Mouse (Mus musculus): Measurements from ENCODE around the gene Eri2. TPM values are rescaled to one million over a fixed set of nuclear protein-coding genes. Genes with fewer than 3 reads are reported as not detected.
A peak's percentile ranks its signal among the peaks of the same experiment; 100 is the strongest.

Gene Eri2
- polyA plus RNA-seq (2012; ENCODE audit: insufficient read depth, low replicate concordance): 0.10 and 1.1 TPM in 2 replicates

- Histone ChIP-seq H3K9me3 (no peaks in the 10 kb centered on the region), H3K4me3 (replicated peaks) (peak within 1 kb of the TSS; percentile 96), H3K4me1 (peaks cover 14% of the 10 kb centered on the region), H3K36me3 (replicated peaks; ENCODE audit: low read length) (peaks cover 15% of the 10 kb centered on the region), H3K27me3 (replicated peaks) (no peaks in the 10 kb centered on the region)
- TF ChIP-seq GATA1 (IDR thresholded peaks at IDR 0.05; ENCODE audit: borderline replicate concordance, low read length): no peak
- TF ChIP-seq FLI1 (IDR thresholded peaks at IDR 0.05; ENCODE audit: low read length): peak; percentile 99; the same call in 1 of the 2 replicates
These were observed at the start of gene Eri2, which contains the start of gene Rexo5 for GRCm38 (mm10) chr7:119793586-119794250. TSS of gene Eri2 (minus strand) at chr7:119794058. TSS of gene Rexo5 (plus strand) at chr7:119794006.

GRCm38 (mm10) chr7:119841820-119842449, 48.1 kb upstream of the Eri2 start:
- Histone ChIP-seq H3K27me3 (replicated peaks) (no peaks in the 10 kb centered on the region), H3K9me3 (no peaks in the 10 kb centered on the region), H3K4me1 (no peaks in the 10 kb centered on the region), H3K36me3 (replicated peaks; ENCODE audit: low read length) (peaks cover 52% of the 10 kb centered on the region), H3K4me3 (replicated peaks) (no peak overlapping the region)
- TF ChIP-seq FLI1 (IDR thresholded peaks at IDR 0.05; ENCODE audit: low read length) (no peak), GATA1 (IDR thresholded peaks at IDR 0.05; ENCODE audit: borderline replicate concordance, low read length) (no peak)

- Histone ChIP-seq H3K4me3 (replicated peaks) (no peak overlapping the region), H3K27me3 (replicated peaks) (no peaks in the 10 kb centered on the region), H3K9me3 (no peaks in the 10 kb centered on the region), H3K36me3 (replicated peaks; ENCODE audit: low read length) (peaks cover 40% of the 10 kb centered on the region), H3K4me1 (no peaks in the 10 kb centered on the region; the same call in 1 of the 2 replicates)
- TF ChIP-seq FLI1 (IDR thresholded peaks at IDR 0.05; ENCODE audit: low read length) (no peak), GATA1 (IDR thresholded peaks at IDR 0.05; ENCODE audit: borderline replicate concordance, low read length) (no peak)
These were observed 42.3 kb upstream of the Eri2 start for GRCm38 (mm10) chr7:119835996-119836777.

GRCm38 (mm10) chr7:119835371-119835770, 41.5 kb upstream of the Eri2 start:
- TF ChIP-seq FLI1 (IDR thresholded peaks at IDR 0.05; ENCODE audit: low read length) (no peak), GATA1 (IDR thresholded peaks at IDR 0.05; ENCODE audit: borderline replicate concordance, low read length) (no peak)
- no peaks in the 10 kb centered on the region for H3K9me3 ChIP-seq
- no peaks in the 10 kb centered on the region; the same call in 1 of the 2 replicates for H3K4me1 ChIP-seq
- peaks cover 45% of the 10 kb centered on the region for H3K36me3 ChIP-seq (replicated peaks; ENCODE audit: low read length)
- H3K27me3 ChIP-seq (replicated peaks): no peaks in the 10 kb centered on the region
- H3K4me3 ChIP-seq (replicated peaks): no peak overlapping the region

- H3K36me3 ChIP-seq (replicated peaks; ENCODE audit: low read length): peaks cover 84% of the 10 kb centered on the region
- no peak overlapping the region for H3K4me3 ChIP-seq (replicated peaks)
- no peaks in the 10 kb centered on the region; the same call in 1 of the 2 replicates for H3K4me1 ChIP-seq
- H3K9me3 ChIP-seq: no peaks in the 10 kb centered on the region
- H3K27me3 ChIP-seq (replicated peaks): no peaks in the 10 kb centered on the region
- no peak for TF ChIP-seq GATA1 (IDR thresholded peaks at IDR 0.05; ENCODE audit: borderline replicate concordance, low read length)
- no peak for TF ChIP-seq FLI1 (IDR thresholded peaks at IDR 0.05; ENCODE audit: low read length)
These were observed 14.9 kb upstream of the Eri2 start for GRCm38 (mm10) chr7:119808723-119809122.

GRCm38 (mm10) chr7:119807396-119807795, 13.5 kb upstream of the Eri2 start:
- H3K4me1 ChIP-seq: no peaks in the 10 kb centered on the region; the same call in 1 of the 2 replicates
- H3K9me3 ChIP-seq: no peaks in the 10 kb centered on the region
- H3K27me3 ChIP-seq (replicated peaks): no peaks in the 10 kb centered on the region
- no peak overlapping the region for H3K4me3 ChIP-seq (replicated peaks)
- no peak for TF ChIP-seq FLI1 (IDR thresholded peaks at IDR 0.05; ENCODE audit: low read length)
- H3K36me3 ChIP-seq (replicated peaks; ENCODE audit: low read length): peaks cover 73% of the 10 kb centered on the region

- no peaks in the 10 kb centered on the region for H3K27me3 ChIP-seq (replicated peaks)
- no peaks in the 10 kb centered on the region for H3K4me1 ChIP-seq
- no peak overlapping the region for H3K4me3 ChIP-seq (replicated peaks)
- peaks cover 37% of the 10 kb centered on the region for H3K36me3 ChIP-seq (replicated peaks; ENCODE audit: low read length)
- no peaks in the 10 kb centered on the region for H3K9me3 ChIP-seq
- TF ChIP-seq GATA1 (IDR thresholded peaks at IDR 0.05; ENCODE audit: borderline replicate concordance, low read length): no peak
- TF ChIP-seq FLI1 (IDR thresholded peaks at IDR 0.05; ENCODE audit: low read length): no peak
These were observed 7.1 kb upstream of the Eri2 start for GRCm38 (mm10) chr7:119800991-119801390.

GRCm38 (mm10) chr7:119800488-119800887, 6.6 kb upstream of the Eri2 start:
- H3K4me3 ChIP-seq (replicated peaks): no peak overlapping the region
- TF ChIP-seq GATA1 (IDR thresholded peaks at IDR 0.05; ENCODE audit: borderline replicate concordance, low read length): no peak
- TF ChIP-seq FLI1 (IDR thresholded peaks at IDR 0.05; ENCODE audit: low read length): no peak
- peaks cover 35% of the 10 kb centered on the region for H3K36me3 ChIP-seq (replicated peaks; ENCODE audit: low read length)
- no peaks in the 10 kb centered on the region for H3K27me3 ChIP-seq (replicated peaks)
- no peaks in the 10 kb centered on the region for H3K9me3 ChIP-seq
- no peaks in the 10 kb centered on the region for H3K4me1 ChIP-seq

- no peak for TF ChIP-seq FLI1 (IDR thresholded peaks at IDR 0.05; ENCODE audit: low read length)
- TF ChIP-seq GATA1 (IDR thresholded peaks at IDR 0.05; ENCODE audit: borderline replicate concordance, low read length): no peak
- Histone ChIP-seq H3K9me3 (no peaks in the 10 kb centered on the region), H3K4me3 (replicated peaks) (peak overlapping the region; percentile 78), H3K36me3 (replicated peaks; ENCODE audit: low read length) (peaks cover 9% of the 10 kb centered on the region), H3K27me3 (replicated peaks) (no peaks in the 10 kb centered on the region), H3K4me1 (peaks cover 14% of the 10 kb centered on the region)
These were observed 1.5 kb upstream of the Eri2 start for GRCm38 (mm10) chr7:119795311-119795710.

All from megakaryocyte, embryonic 14.5 days (primary cell).